Mouse (Mus musculus): ENCODE results near the gene Traip. TPM values are rescaled to one million over a fixed set of nuclear protein-coding genes. Genes with fewer than 3 reads are reported as not detected.
"Not testable (repeated sequence)": the region's sequence is repeated elsewhere in the genome, so short reads cannot be mapped to it uniquely, and the experiment has no call there.

Traip gene
- polyA plus RNA-seq, 1 experiment from 2014 or later, result 21.7 TPM

- Histone ChIP-seq H3K4me2 (no peak within 1 kb of the TSS), H3K27ac (no peak within 1 kb of the TSS), H3K4me1 (no peaks in the 10 kb centered on the region), H3K9me3 (replicated peaks) (no peaks in the 10 kb centered on the region), H3K36me3 (ENCODE audit: poor library complexity, severe bottlenecking) (no peaks in the 10 kb centered on the region), H3K27me3 (peaks cover 4% of the 10 kb centered on the region), H3K9ac (0 out of 2 replicates have a peak within 1 kb of the TSS, but pooled peaks have one; percentile 5), H3K4me3 (no peak within 1 kb of the TSS)
- WGBS, result 68% methylated on average over 2 of the region's 2 CpGs
- no peak for ATAC-seq
Observed at GRCm38 (mm10) chr9:107992197-107992596, 42.3 kb downstream of the Traip start, which contains the start of gene Cdhr4. TSS of gene Cdhr4 (plus strand) at chr9:107992497.

DNA sequence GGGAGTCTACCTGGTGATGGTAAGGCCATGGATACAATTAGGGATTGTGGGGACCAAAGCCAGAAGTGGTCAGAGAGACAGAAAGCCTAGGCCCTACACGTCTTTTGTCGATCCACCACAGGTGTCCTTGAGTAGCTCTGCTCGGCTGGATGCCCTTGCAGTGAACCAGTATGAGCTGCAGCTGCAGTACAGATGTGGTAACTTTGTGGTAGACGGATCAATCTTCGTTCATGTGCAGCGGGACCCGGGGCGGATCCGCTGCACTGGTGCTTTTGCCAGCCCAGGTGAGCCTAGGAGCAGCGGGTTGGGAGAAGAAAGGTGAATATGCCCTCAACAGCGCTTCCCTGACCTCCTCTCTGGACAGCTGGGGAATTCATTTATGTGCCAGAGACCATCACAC, 43.1 kb downstream of the Traip start:
- Histone ChIP-seq H3K4me1 (no peaks in the 10 kb centered on the region), H3K9me3 (replicated peaks) (no peaks in the 10 kb centered on the region), H3K4me2 (no peak overlapping the region), H3K27ac (no peak overlapping the region), H3K27me3 (no peaks in the 10 kb centered on the region), H3K36me3 (ENCODE audit: poor library complexity, severe bottlenecking) (no peaks in the 10 kb centered on the region), H3K4me3 (no peak overlapping the region), H3K9ac (no peak overlapping the region)
- no peak for ATAC-seq
- WGBS, result 80% methylated on average over 11 of the region's 11 CpGs

DNA sequence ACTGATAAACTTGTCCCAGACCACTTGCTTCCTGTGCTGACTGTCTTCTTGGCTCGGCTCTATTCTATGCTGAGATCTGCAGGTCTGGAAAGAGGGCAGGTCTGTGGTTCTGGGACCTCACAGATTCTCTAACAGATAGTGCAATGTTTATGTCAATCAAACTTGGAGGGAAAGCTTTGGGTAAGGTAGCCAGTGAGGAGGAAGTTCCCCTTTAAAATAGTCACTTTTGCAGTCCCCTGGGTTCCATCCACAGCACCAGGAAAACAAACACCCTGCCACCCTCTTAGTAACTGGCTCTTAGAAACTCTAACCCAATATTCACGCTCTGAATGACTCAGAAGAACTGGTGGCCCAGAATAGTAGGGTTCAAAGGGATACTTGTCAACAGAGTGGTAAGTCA, 44.5 kb downstream of the Traip start:
- no peak for ATAC-seq
- 69% methylated on average over 2 of the region's 2 CpGs for WGBS

DNA sequence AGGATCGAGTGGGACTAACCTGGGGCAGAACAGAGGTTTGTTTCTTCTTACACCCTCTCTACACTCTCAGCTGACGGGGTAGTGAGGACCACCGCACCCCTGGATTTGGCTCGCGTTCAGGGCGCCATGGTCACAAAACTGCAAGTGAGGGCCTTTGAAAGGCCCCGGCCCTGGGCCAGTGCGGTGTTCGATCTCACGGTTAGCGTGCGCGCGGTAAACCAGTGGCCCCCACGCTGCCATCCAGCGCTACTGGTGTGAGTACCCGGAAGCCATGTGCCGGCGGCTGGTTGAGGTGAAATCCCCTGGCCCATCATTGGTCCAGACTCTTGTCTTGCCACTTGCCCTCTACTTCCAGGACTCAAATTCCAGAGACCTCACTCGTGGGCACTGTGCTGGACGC, 45.6 kb downstream of the Traip start:
- peaks cover 4% of the 10 kb centered on the region; the same call in 1 of the 2 replicates for H3K27me3 ChIP-seq
- no peaks in the 10 kb centered on the region for H3K4me1 ChIP-seq
- H3K27ac ChIP-seq, result no peak overlapping the region
- H3K4me3 ChIP-seq, result no peak overlapping the region
- WGBS, result 93% methylated on average over 21 of the region's 21 CpGs
- H3K9me3 ChIP-seq (replicated peaks), result no peaks in the 10 kb centered on the region
- no peak overlapping the region for H3K9ac ChIP-seq
- no peaks in the 10 kb centered on the region for H3K36me3 ChIP-seq (ENCODE audit: poor library complexity, severe bottlenecking)
- no peak overlapping the region for H3K4me2 ChIP-seq
- ATAC-seq, result no peak

More for the DNA sequence above, 44.5 kb downstream of the Traip start:
- H3K4me1 ChIP-seq, result no peaks in the 10 kb centered on the region
- no peaks in the 10 kb centered on the region for H3K9me3 ChIP-seq (replicated peaks)
- no peak overlapping the region for H3K9ac ChIP-seq
- peaks cover 4% of the 10 kb centered on the region; the same call in 1 of the 2 replicates for H3K27me3 ChIP-seq
- H3K27ac ChIP-seq, result no peak overlapping the region
- no peaks in the 10 kb centered on the region for H3K36me3 ChIP-seq (ENCODE audit: poor library complexity, severe bottlenecking)
- H3K4me3 ChIP-seq, result no peak overlapping the region
- H3K4me2 ChIP-seq, result no peak overlapping the region

- 92% methylated on average over 5 of the region's 5 CpGs for WGBS
- Histone ChIP-seq H3K9me3 (replicated peaks) (no peaks in the 10 kb centered on the region), H3K4me3 (no peak within 1 kb of the TSS)
Observed at GRCm38 (mm10) chr9:107996049-107996448, 46.1 kb downstream of the Traip start, which contains the start of gene Gm20662. TSS of gene Gm20662 (plus strand) at chr9:107996349.

GRCm38 (mm10) chr9:108001922-108002770, 52.2 kb downstream of the Traip start, which contains the start of gene Ip6k1:
TSS of gene Ip6k1 (plus strand) at chr9:108002501.
- peaks cover 28% of the 10 kb centered on the region for H3K4me1 ChIP-seq
- no peaks in the 10 kb centered on the region for H3K9me3 ChIP-seq (replicated peaks)
- peak within 1 kb of the TSS; percentile 99 for H3K4me3 ChIP-seq
- no peaks in the 10 kb centered on the region for H3K36me3 ChIP-seq (ENCODE audit: poor library complexity, severe bottlenecking)
- peak; percentile 100 for ATAC-seq
- H3K4me2 ChIP-seq, result peak within 1 kb of the TSS; percentile 85
- under 1% methylated on average over 51 of the region's 51 CpGs for WGBS
- H3K27ac ChIP-seq, result peak within 1 kb of the TSS; percentile 94
- H3K9ac ChIP-seq, result peak within 1 kb of the TSS; percentile 97
- peaks cover 4% of the 10 kb centered on the region; the same call in 1 of the 2 replicates for H3K27me3 ChIP-seq

More at GRCm38 (mm10) chr9:107996049-107996448, 46.1 kb downstream of the Traip start, which contains the start of gene Gm20662:
- Histone ChIP-seq H3K27ac (no peak within 1 kb of the TSS), H3K4me2 (no peak within 1 kb of the TSS), H3K36me3 (ENCODE audit: poor library complexity, severe bottlenecking) (no peaks in the 10 kb centered on the region), H3K9ac (no peak within 1 kb of the TSS), H3K4me1 (no peaks in the 10 kb centered on the region), H3K27me3 (peaks cover 4% of the 10 kb centered on the region; the same call in 1 of the 2 replicates)
- ATAC-seq, result no peak

- H3K27me3 ChIP-seq, result peaks cover 4% of the 10 kb centered on the region; the same call in 1 of the 2 replicates
- no peaks in the 10 kb centered on the region for H3K36me3 ChIP-seq (ENCODE audit: poor library complexity, severe bottlenecking)
- ATAC-seq, result no peak; the same call in 1 of the 2 replicates
- peak overlapping the region; percentile 99 for H3K4me3 ChIP-seq
- H3K9ac ChIP-seq, result peak overlapping the region; percentile 97
- peaks cover 28% of the 10 kb centered on the region for H3K4me1 ChIP-seq
- under 1% methylated on average over 48 of the region's 50 CpGs for WGBS
- H3K9me3 ChIP-seq (replicated peaks), result no peaks in the 10 kb centered on the region
- H3K27ac ChIP-seq, result peak overlapping the region; percentile 94
- peak overlapping the region; percentile 85 for H3K4me2 ChIP-seq
Observed at GRCm38 (mm10) chr9:108002778-108003530, 53.0 kb downstream of the Traip start.

- WGBS, result 15% methylated on average over 8 of the region's 8 CpGs
- no peaks in the 10 kb centered on the region for H3K36me3 ChIP-seq (ENCODE audit: poor library complexity, severe bottlenecking)
- H3K9me3 ChIP-seq (replicated peaks), result no peaks in the 10 kb centered on the region
- peak overlapping the region; percentile 97 for H3K9ac ChIP-seq
- H3K4me3 ChIP-seq, result peak overlapping the region; percentile 99
- H3K27ac ChIP-seq, result peak overlapping the region; percentile 94
- no peak for ATAC-seq
- H3K4me2 ChIP-seq, result peak overlapping the region; percentile 85
- H3K4me1 ChIP-seq, result peaks cover 28% of the 10 kb centered on the region
- H3K27me3 ChIP-seq, result peaks cover 4% of the 10 kb centered on the region; the same call in 1 of the 2 replicates
Observed at GRCm38 (mm10) chr9:108003531-108003890, 53.6 kb downstream of the Traip start.

- Histone ChIP-seq H3K27ac (no peak overlapping the region), H3K4me1 (peaks cover 22% of the 10 kb centered on the region), H3K36me3 (ENCODE audit: poor library complexity, severe bottlenecking) (peaks cover 7% of the 10 kb centered on the region), H3K9me3 (replicated peaks) (no peaks in the 10 kb centered on the region), H3K9ac (no peak overlapping the region), H3K4me3 (no peak overlapping the region), H3K27me3 (no peaks in the 10 kb centered on the region), H3K4me2 (no peak overlapping the region)
- ATAC-seq, result no peak
- 89% methylated on average over 5 of the region's 5 CpGs for WGBS
Observed at GRCm38 (mm10) chr9:108008041-108008440, 58.1 kb downstream of the Traip start.

DNA sequence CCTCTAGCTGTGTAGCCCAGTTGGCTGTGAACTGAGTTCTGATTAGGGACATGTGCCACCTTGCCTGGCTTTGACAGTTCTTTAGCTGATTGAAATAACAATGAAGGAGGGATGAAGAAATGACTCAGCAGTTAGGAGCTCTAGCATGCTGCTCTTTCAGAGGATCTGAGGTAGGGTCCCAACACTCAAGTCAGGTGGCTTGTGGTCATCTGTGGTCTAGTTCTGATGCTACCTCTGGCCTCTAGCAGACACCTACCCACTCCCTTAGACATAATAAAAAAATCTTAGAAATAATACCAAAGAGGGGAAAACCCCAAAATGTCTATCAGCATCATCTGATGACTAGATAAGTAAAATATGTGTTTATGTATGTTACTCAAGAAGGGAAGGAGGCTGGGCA, 60.4 kb downstream of the Traip start:
- no peak for ATAC-seq
- Histone ChIP-seq H3K9me3 (replicated peaks) (no peaks in the 10 kb centered on the region), H3K4me3 (no peak overlapping the region), H3K36me3 (ENCODE audit: poor library complexity, severe bottlenecking) (peaks cover 10% of the 10 kb centered on the region), H3K27ac (no peak overlapping the region), H3K4me1 (peaks cover 3% of the 10 kb centered on the region; the same call in 1 of the 2 replicates), H3K27me3 (no peaks in the 10 kb centered on the region), H3K4me2 (no peak overlapping the region), H3K9ac (no peak overlapping the region)

- H3K36me3 ChIP-seq (ENCODE audit: poor library complexity, severe bottlenecking), result peaks cover 14% of the 10 kb centered on the region
- not testable (repeated sequence) for H3K9me3 ChIP-seq (replicated peaks); H3K4me3 ChIP-seq; H3K4me1 ChIP-seq; H3K27ac ChIP-seq; ATAC-seq; H3K27me3 ChIP-seq; H3K9ac ChIP-seq; H3K4me2 ChIP-seq
- 97% methylated on average over 2 of the region's 2 CpGs for WGBS
Observed at GRCm38 (mm10) chr9:108013577-108013976, 63.6 kb downstream of the Traip start.

- no peaks in the 10 kb centered on the region for H3K9me3 ChIP-seq (replicated peaks)
- H3K27ac ChIP-seq, result no peak overlapping the region
- no peak overlapping the region for H3K4me3 ChIP-seq
- H3K4me2 ChIP-seq, result no peak overlapping the region
- no peak overlapping the region for H3K9ac ChIP-seq
- H3K27me3 ChIP-seq, result no peaks in the 10 kb centered on the region
- peaks cover 14% of the 10 kb centered on the region for H3K36me3 ChIP-seq (ENCODE audit: poor library complexity, severe bottlenecking)
- 82% methylated on average over 3 of the region's 3 CpGs for WGBS
- no peak for ATAC-seq
- 0 out of 2 replicates have a peak, but pooled peaks cover 3% of the 10 kb centered on the region for H3K4me1 ChIP-seq
Observed at GRCm38 (mm10) chr9:108017127-108017526, 67.2 kb downstream of the Traip start.
